Mouse (Mus musculus): ENCODE results near the gene Tmem102. TPM values are rescaled to one million over a fixed set of nuclear protein-coding genes. Genes with fewer than 3 reads are reported as not detected.

The Tmem102 gene
- polyA plus RNA-seq, 1 experiment from 2014 or later, result 2.4 TPM

DNA sequence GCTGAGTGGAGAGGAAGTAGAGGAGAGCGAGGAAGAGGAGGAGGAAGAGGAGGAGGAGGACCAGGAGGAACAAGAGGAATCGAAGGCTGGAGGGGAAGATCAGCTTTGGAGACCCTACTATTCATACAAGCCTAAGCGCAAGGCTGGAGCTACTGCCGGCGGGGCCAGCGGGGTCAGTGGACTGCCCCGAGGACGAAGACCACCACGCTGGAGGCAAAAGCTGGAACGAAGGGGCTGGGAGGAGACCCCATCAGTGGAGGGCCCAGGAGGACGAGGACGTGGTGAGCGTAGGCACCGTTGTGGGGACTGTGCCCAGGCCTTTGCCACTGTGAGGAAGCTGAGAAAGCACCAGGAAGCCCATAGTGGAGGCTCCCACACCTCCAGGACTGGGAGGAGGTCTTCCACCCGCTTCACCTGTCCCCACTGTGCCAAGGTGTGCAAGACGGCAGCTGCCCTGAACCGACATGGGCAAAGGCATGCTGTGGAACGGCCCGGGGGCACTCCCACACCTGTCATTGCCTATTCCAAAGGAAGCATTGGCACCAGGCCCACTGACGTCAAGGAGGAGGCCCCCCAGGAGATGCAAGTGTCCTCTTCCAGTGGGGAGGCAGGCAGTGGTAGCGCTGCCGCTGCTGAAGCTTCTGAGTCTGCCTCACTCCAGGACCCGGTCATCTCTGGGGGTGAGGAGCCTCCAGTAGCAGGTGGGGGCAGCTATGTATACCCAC is 27.0 kb downstream of the Tmem102 start:
- 71% methylated on average over 23 of the region's 23 CpGs for WGBS
- peaks cover 31% of the 10 kb centered on the region for H3K27me3 ChIP-seq

DNA sequence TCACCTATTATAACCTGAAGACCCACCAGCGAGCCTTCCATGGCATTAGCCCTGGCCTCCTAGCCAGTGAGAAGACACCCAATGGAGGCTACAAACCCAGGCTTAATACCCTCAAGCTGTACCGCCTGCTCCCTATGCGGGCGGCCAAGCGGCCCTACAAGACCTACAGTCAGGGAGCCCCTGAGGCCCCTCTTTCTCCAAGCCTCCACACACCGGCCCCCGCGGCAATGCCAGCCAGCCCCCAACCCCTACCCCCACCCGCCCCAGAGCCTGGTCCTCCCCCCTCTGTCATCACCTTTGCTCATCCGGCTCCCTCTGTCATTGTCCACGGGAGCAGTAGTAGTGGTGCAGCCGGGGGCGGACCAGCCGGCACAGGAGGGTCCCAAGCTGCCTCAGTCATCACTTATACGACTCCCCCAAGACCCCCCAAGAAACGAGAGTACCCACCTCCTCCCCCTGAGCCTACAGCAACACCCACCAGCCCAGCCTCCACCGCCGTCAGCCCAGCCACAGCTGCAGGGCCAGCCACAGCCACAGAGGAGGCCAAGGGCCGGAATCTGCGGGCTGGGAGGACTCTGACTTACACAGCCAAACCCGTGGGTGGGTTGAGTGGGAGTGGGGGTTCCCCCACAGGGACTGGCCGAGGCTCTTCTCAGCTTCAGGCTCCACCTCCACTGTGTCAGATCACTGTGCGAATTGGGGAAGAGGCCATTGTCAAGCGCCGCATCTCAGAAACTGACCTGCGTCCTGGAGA is 27.7 kb downstream of the Tmem102 start:
- ATAC-seq (ENCODE audit: low FRiP score), result no peak
- Histone ChIP-seq H3K4me1 (peaks cover 10% of the 10 kb centered on the region; the same call in 1 of the 2 replicates), H3K27ac (no peak overlapping the region), H3K4me3 (no peak overlapping the region), H3K9me3 (replicated peaks) (no peaks in the 10 kb centered on the region), H3K9ac (no peak overlapping the region), H3K36me3 (peaks cover 11% of the 10 kb centered on the region; the same call in 1 of the 2 replicates), H3K4me2 (replicated peaks) (no peak overlapping the region), H3K27me3 (peaks cover 31% of the 10 kb centered on the region)
- WGBS, result 63% methylated on average over 25 of the region's 26 CpGs

More for the DNA sequence above, 27.0 kb downstream of the Tmem102 start:
- Histone ChIP-seq H3K4me2 (replicated peaks) (no peak overlapping the region), H3K4me3 (no peak overlapping the region), H3K27ac (no peak overlapping the region), H3K36me3 (peaks cover 11% of the 10 kb centered on the region; the same call in 1 of the 2 replicates), H3K4me1 (peaks cover 10% of the 10 kb centered on the region; the same call in 1 of the 2 replicates), H3K9ac (no peak overlapping the region), H3K9me3 (replicated peaks) (no peaks in the 10 kb centered on the region)
- ATAC-seq (ENCODE audit: low FRiP score), result no peak

GRCm38 (mm10) chr11:69776488-69776887 is 28.9 kb downstream of the Tmem102 start:
- Histone ChIP-seq H3K27ac (no peak overlapping the region), H3K27me3 (peaks cover 31% of the 10 kb centered on the region), H3K36me3 (peaks cover 11% of the 10 kb centered on the region; the same call in 1 of the 2 replicates), H3K4me1 (peaks cover 7% of the 10 kb centered on the region; the same call in 1 of the 2 replicates), H3K9ac (no peak overlapping the region), H3K9me3 (replicated peaks) (no peaks in the 10 kb centered on the region), H3K4me3 (no peak overlapping the region), H3K4me2 (replicated peaks) (no peak overlapping the region)
- no peak for ATAC-seq (ENCODE audit: low FRiP score)
- WGBS, result 82% methylated on average over 20 of the region's 20 CpGs

GRCm38 (mm10) chr11:69775716-69776115 is 29.7 kb downstream of the Tmem102 start:
- 72% methylated on average over 10 of the region's 10 CpGs for WGBS
- ATAC-seq (ENCODE audit: low FRiP score), result no peak
- Histone ChIP-seq H3K27me3 (peaks cover 29% of the 10 kb centered on the region), H3K4me1 (peaks cover 7% of the 10 kb centered on the region; the same call in 1 of the 2 replicates), H3K4me3 (no peak overlapping the region), H3K27ac (no peak overlapping the region), H3K9ac (no peak overlapping the region), H3K36me3 (peaks cover 11% of the 10 kb centered on the region; the same call in 1 of the 2 replicates), H3K4me2 (replicated peaks) (no peak overlapping the region), H3K9me3 (replicated peaks) (no peaks in the 10 kb centered on the region)

DNA sequence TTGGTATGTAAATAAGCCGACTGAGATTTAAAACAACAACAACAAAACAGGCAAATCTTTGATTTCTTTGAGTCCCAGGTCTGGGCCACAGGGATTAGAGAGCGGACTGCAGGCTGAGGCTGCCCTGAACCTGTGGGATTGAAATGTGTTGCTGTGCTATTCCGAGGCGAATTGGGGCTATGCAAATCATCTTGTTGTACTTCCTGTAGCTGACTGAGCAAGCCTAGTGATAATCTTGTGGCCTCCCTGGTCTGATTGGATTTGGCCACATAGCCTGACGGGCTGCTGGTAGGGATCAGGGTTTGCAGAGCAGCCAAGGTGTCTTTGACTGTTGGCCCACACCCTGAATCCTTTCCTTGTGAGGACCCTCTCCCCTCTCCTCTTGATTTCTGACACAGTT is 30.5 kb downstream of the Tmem102 start:
- WGBS, result 60% methylated on average over 5 of the region's 5 CpGs
- no peak for ATAC-seq (ENCODE audit: low FRiP score)
- Histone ChIP-seq H3K4me3 (no peak overlapping the region), H3K27ac (no peak overlapping the region), H3K4me1 (peaks cover 7% of the 10 kb centered on the region; the same call in 1 of the 2 replicates), H3K36me3 (peaks cover 11% of the 10 kb centered on the region; the same call in 1 of the 2 replicates), H3K4me2 (replicated peaks) (no peak overlapping the region), H3K9ac (no peak overlapping the region), H3K27me3 (peaks cover 25% of the 10 kb centered on the region), H3K9me3 (replicated peaks) (no peaks in the 10 kb centered on the region)

- Histone ChIP-seq H3K4me3 (no peak overlapping the region), H3K27ac (no peak overlapping the region)
These were observed 37.9 kb downstream of the Tmem102 start for GRCm38 (mm10) chr11:69767625-69767909.

GRCm38 (mm10) chr11:69766872-69767624 is 38.4 kb downstream of the Tmem102 start:
- H3K4me2 ChIP-seq (replicated peaks), result peak overlapping the region; percentile 81
- H3K4me3 ChIP-seq, result peak overlapping the region; percentile 82
- no peaks in the 10 kb centered on the region for H3K9me3 ChIP-seq (replicated peaks)
- H3K4me1 ChIP-seq, result peaks cover 23% of the 10 kb centered on the region
- H3K27ac ChIP-seq, result 0 out of 2 replicates have a peak overlapping the region, but pooled peaks have one; percentile 0
- 66% methylated on average over 13 of the region's 13 CpGs for WGBS
- ATAC-seq (ENCODE audit: low FRiP score), result no peak
- H3K36me3 ChIP-seq, result no peaks in the 10 kb centered on the region
- H3K9ac ChIP-seq, result peak overlapping the region; percentile 94
- no peaks in the 10 kb centered on the region for H3K27me3 ChIP-seq

More at GRCm38 (mm10) chr11:69767625-69767909, 37.9 kb downstream of the Tmem102 start:
- Histone ChIP-seq H3K36me3 (no peaks in the 10 kb centered on the region), H3K9ac (no peak overlapping the region), H3K4me1 (peaks cover 23% of the 10 kb centered on the region), H3K4me2 (replicated peaks) (peak overlapping the region; percentile 81), H3K27me3 (no peaks in the 10 kb centered on the region), H3K9me3 (replicated peaks) (no peaks in the 10 kb centered on the region)
- 70% methylated on average over 4 of the region's 4 CpGs for WGBS
- no peak for ATAC-seq (ENCODE audit: low FRiP score)

DNA sequence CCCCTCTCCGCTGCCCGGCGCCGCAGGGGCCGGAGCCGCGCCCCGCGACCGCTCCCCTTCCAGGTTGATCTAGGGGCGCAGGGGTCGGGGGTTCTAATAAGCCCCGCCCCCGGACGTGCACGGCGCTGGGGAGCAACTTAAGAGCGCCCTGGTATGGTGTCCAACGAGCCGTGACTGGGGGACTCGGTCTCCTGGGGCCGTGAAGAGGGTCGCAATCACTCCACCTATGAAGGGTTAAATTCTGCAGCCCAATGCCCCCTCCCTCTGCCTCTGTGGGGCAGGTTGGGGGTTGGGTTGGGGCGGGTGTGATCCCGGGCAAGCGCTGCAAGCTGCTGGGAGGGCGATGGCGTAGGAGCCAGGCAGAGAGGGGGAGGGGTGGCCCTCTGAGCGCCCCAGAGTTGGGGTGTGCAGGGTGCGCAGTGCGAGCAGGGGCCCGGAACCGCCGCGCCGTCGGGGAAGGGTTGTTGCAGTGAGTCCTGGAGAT is 39.3 kb downstream of the Tmem102 start:
- 0% methylated on average over 37 of the region's 37 CpGs for WGBS
- no peaks in the 10 kb centered on the region for H3K27me3 ChIP-seq
- peak overlapping the region; percentile 85 for H3K27ac ChIP-seq
- no peaks in the 10 kb centered on the region for H3K9me3 ChIP-seq (replicated peaks)
- H3K4me2 ChIP-seq (replicated peaks), result peak overlapping the region; percentile 81
- H3K4me1 ChIP-seq, result peaks cover 23% of the 10 kb centered on the region
- peak overlapping the region; percentile 82 for H3K4me3 ChIP-seq
- H3K36me3 ChIP-seq, result no peaks in the 10 kb centered on the region
- ATAC-seq (ENCODE audit: low FRiP score), result peak; percentile 87
- peak overlapping the region; percentile 94 for H3K9ac ChIP-seq

DNA sequence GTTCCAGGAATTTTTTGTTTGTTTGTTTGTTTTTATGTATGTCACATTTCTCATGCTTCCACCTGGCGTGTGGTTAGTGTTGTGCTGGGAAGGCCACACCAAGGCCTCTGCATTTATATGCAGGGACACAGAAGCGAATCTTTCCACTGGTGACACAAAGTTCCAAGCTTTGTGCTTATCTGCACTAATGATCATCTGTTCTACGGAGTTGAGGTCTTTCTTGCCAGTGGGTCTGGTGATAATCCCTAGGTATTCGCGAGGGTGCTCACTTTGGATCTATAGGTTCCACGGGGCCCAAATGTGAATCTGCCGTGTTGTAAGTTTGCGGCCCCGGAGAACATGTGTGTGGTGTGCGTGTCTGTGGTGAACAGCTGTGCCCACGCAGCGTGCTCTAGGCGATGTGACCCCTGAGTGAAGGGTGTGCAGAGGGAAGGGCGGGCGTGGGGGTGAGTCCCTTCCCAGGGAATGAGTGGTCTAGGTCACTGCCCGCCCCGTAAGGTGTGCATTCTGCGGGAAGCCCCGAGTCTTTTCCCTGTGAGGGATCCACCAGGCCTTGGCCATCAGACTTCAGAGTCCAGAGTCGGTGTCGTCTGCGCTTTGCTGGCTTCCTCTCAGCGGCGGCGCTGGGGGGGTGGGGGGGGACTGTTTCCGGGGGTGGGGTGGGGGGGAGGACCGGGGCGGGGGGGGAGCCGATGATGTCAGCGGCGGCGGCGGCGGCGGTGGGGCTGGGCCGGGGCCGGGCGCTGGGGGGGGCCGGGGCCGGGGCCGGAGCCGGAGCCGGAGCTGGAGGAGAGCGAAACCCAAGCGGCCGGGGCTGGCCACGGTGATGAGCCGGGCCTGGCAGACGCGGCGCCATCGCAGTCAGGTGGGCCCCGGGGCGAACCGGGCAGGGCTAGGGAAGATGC is 40.0 kb downstream of the Tmem102 start, which contains the start of gene Zbtb4:
Zbtb4 (plus strand) TSS at position 692 of the 905 bp plus-strand sequence.
- peak within 1 kb of the TSS; percentile 82 for H3K4me3 ChIP-seq
- no peaks in the 10 kb centered on the region for H3K27me3 ChIP-seq
- H3K4me1 ChIP-seq, result peaks cover 25% of the 10 kb centered on the region
- peak; percentile 74 for ATAC-seq (ENCODE audit: low FRiP score)
- no peaks in the 10 kb centered on the region for H3K36me3 ChIP-seq
- no peaks in the 10 kb centered on the region for H3K9me3 ChIP-seq (replicated peaks)
- peak within 1 kb of the TSS; percentile 85 for H3K27ac ChIP-seq
- H3K4me2 ChIP-seq (replicated peaks), result peak within 1 kb of the TSS; percentile 81
- peak within 1 kb of the TSS; percentile 94 for H3K9ac ChIP-seq
- 25% methylated on average over 33 of the region's 55 CpGs for WGBS

GRCm38 (mm10) chr11:69763551-69763950 is 41.9 kb downstream of the Tmem102 start:
- ATAC-seq (ENCODE audit: low FRiP score), result no peak

GRCm38 (mm10) chr11:69761868-69762267 is 43.6 kb downstream of the Tmem102 start, which contains the start of gene Slc35g3:
Gene Slc35g3 (minus strand): TSS chr11:69761968.
- Histone ChIP-seq H3K36me3 (no peaks in the 10 kb centered on the region), H3K9ac (peak within 1 kb of the TSS; percentile 81; the same call in 1 of the 2 replicates), H3K4me1 (peaks cover 31% of the 10 kb centered on the region), H3K27ac (peak within 1 kb of the TSS; percentile 98), H3K4me2 (replicated peaks) (no peak within 1 kb of the TSS), H3K27me3 (no peaks in the 10 kb centered on the region), H3K9me3 (replicated peaks) (no peaks in the 10 kb centered on the region), H3K4me3 (no peak within 1 kb of the TSS)
- ATAC-seq (ENCODE audit: low FRiP score), result no peak
- 86% methylated on average over 1 of the region's 1 CpGs for WGBS

More at GRCm38 (mm10) chr11:69763551-69763950, 41.9 kb downstream of the Tmem102 start:
- no peak overlapping the region for H3K27ac ChIP-seq
- peaks cover 33% of the 10 kb centered on the region for H3K4me1 ChIP-seq
- WGBS, result 64% methylated on average over 7 of the region's 7 CpGs
- H3K9me3 ChIP-seq (replicated peaks), result no peaks in the 10 kb centered on the region
- H3K27me3 ChIP-seq, result no peaks in the 10 kb centered on the region
- no peak overlapping the region for H3K4me3 ChIP-seq
- no peak overlapping the region for H3K9ac ChIP-seq
- H3K36me3 ChIP-seq, result no peaks in the 10 kb centered on the region
- no peak overlapping the region for H3K4me2 ChIP-seq (replicated peaks)

Data from hindbrain, embryonic 12.5 days (tissue).